Mouse (Mus musculus): ENCODE measurements around the gene Zfp541.

- TF ChIP-seq POLR2A (IDR thresholded peaks at IDR 0.05; ENCODE audit: insufficient read depth, low read length) (no peak), CTCF (IDR thresholded peaks at IDR 0.05; ENCODE audit: low read depth, low read length) (no peak)
These were observed 18.3 kb downstream of the Zfp541 start for GRCm38 (mm10) chr7:16079947-16080346.

Data from ES-Bruce4 (cell line).